Mouse (Mus musculus) left cerebral cortex, postnatal 36 days (tissue): ENCODE measurements around the gene 1700024B05Rik. TPM values are rescaled to one million over a fixed set of nuclear protein-coding genes. Genes with fewer than 3 reads are reported as not detected.
"Not testable (repeated sequence)": the region's sequence is repeated elsewhere in the genome, so short reads cannot be mapped to it uniquely, and the experiment has no call there.

ENCODE experiments used
- DNase-seq, 2 experiments: peaks; one replicate each; pipeline ENCODE4 v3.0.0; 2021 to 2022; ENCODE audit warnings: low spot score in 2 of 2, mixed read lengths in 1 of 2
- intact Hi-C: fragments of 180-260 bp; cut with DNase I; formaldehyde crosslinking; loops from one replicate; pipeline ENCODE4 v1.15.1; 2025
- total RNA-seq, 2 experiments: library from RNA; stranded (reverse); gene quantifications; 2 replicates each; pipeline ENCODE4 v1.2.3; 2021

Gene 1700024B05Rik
- total RNA-seq: not detected

GRCm38 (mm10) chr14:41943695-41944094, at the start of gene 1700024B05Rik:
1700024B05Rik (plus strand) TSS chr14:41943995.
- intact Hi-C loops, DNase-seq: not testable (repeated sequence)

GRCm38 (mm10) chr14:41907190-41907589, 36.6 kb upstream of the 1700024B05Rik start, which contains the start of gene Gm7980:
Gm7980 (minus strand) TSS chr14:41907290.
- intact Hi-C loops, DNase-seq: not testable (repeated sequence)

- intact Hi-C loops, DNase-seq: not testable (repeated sequence)
Measured at GRCm38 (mm10) chr14:41924649-41925048, 19.1 kb upstream of the 1700024B05Rik start, which contains the start of gene 1700049E17Rik1. 1700049E17Rik1 (plus strand) TSS chr14:41924949.

DNA sequence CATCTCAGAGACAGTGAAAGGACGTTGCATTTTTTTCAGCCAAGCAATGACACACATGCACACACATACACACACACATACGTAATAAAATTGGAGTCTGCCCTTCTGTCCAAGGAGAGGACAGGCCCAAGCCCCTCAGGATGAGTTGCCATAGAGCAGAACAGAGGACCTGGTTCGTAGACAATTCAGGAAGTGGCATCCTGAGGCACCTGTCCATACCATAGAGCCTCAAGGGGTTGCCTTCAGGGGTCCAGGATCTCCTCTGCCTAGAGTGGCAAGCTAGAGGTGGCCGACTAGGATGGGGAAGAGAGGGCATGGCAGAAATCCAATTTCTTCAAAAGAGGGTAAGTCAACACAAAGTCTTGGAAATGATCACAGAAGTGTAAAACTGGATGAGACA, 20.3 kb downstream of the 1700024B05Rik start:
- DNase-seq, intact Hi-C loops: not testable (repeated sequence)

GRCm38 (mm10) chr14:41967827-41968226, 24.0 kb downstream of the 1700024B05Rik start, which contains the start of gene Gm6401:
Gm6401 (minus strand) TSS chr14:41967927.
- intact Hi-C loops, DNase-seq: not testable (repeated sequence)

DNA sequence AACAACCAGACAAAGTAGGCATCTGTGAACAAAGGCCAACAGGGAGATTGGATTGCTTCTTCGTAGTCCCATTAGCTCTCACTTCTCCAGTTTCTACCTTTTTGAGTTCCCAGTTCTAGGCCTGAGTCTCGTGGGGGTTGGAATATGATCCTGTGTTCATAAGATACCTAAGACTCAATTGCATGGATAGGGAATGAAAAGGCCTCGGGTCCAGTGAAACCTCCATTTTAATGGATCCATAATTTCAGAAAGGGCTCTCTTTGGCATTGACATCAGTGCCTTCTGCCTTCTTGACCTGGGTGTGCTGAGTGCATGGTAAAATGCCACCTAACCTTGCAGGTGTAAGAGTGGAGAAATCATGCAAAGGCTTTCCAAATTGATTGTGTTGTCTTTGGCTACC, 24.8 kb downstream of the 1700024B05Rik start:
- DNase-seq, intact Hi-C loops: not testable (repeated sequence)

GRCm38 (mm10) chr14:41983225-41983624, 39.4 kb downstream of the 1700024B05Rik start, which contains the start of gene Gm3543:
Gm3543 (minus strand) TSS chr14:41983325.
- DNase-seq, intact Hi-C loops: not testable (repeated sequence)

Other genes starting within 250 kb of the 1700024B05Rik start
- gene Gm8068, start 242.1 kb upstream of the 1700024B05Rik start, total RNA-seq: not detected
- not detected for gene Gm7929, start 193.4 kb upstream of the 1700024B05Rik start, total RNA-seq
- gene Gm47189, start 171.6 kb upstream of the 1700024B05Rik start, total RNA-seq: not detected
- gene Gm7980, start 36.7 kb upstream of the 1700024B05Rik start, total RNA-seq: not detected
- not detected for gene 1700049E17Rik1, start 19.0 kb upstream of the 1700024B05Rik start, total RNA-seq
- gene Gm6401, start 23.9 kb downstream of the 1700024B05Rik start, total RNA-seq: not detected
- gene Gm3543, start 39.3 kb downstream of the 1700024B05Rik start, total RNA-seq: 1 to 10 TPM; 1.4 to 2.3 TPM
- not detected for gene Gm7951, start 173.4 kb downstream of the 1700024B05Rik start, total RNA-seq
- gene Gm17027, start 218.6 kb downstream of the 1700024B05Rik start, total RNA-seq: not detected
- 1 to 10 TPM; 1.7 to 1.8 TPM for gene Gm3573, start 246.8 kb downstream of the 1700024B05Rik start, total RNA-seq